Mouse (Mus musculus) liver, adult 2 months (tissue): ENCODE measurements at regions not wholly inside any gene's neighbourhood (a gene's known extent, or its start where the extent isn't known, plus 50 kb on each side); places are given as distances from the start of the nearest gene placed in this dataset.
A peak's percentile ranks its signal among the peaks of the same experiment; 100 is the strongest.

Source experiments
- DNase-seq: peaks from one replicate; pipeline ENCODE4 v3.0.0-alpha.2; 2011; ENCODE audit warnings: low read depth, low spot score; ENCODE audit errors: extremely low read depth
- H3K27ac ChIP-seq: fragments of 200-500 bp; replicated peaks from 2 replicates; pipeline ENCODE4 v1.5.1; 2012; ENCODE audit warnings: low read depth, mild to moderate bottlenecking, control low read depth, inconsistent platforms, low read length; ENCODE audit not compliant: insufficient read depth
- H3K27me3 ChIP-seq: fragments of 200-500 bp; 2 replicates; pipeline ENCODE4 v1.6.1; 2012; ENCODE audit warnings: mild to moderate bottlenecking, moderate library complexity, low read length, inconsistent platforms; ENCODE audit not compliant: control insufficient read depth, insufficient read depth
- H3K36me3 ChIP-seq: fragments of 200-500 bp; 2 replicates; pipeline ENCODE4 v1.6.1; 2012; ENCODE audit warnings: low read length, inconsistent platforms; ENCODE audit not compliant: control insufficient read depth, insufficient read depth
- H3K4me1 ChIP-seq: fragments of 200-500 bp; 2 replicates; pipeline ENCODE4 v1.6.1; 2011; ENCODE audit warnings: low read length; ENCODE audit not compliant: control insufficient read depth, insufficient read depth
- H3K4me3 ChIP-seq: fragments of 200-500 bp; 2 replicates; pipeline ENCODE4 v1.5.1; 2011; ENCODE audit warnings: low read depth, mild to moderate bottlenecking, control low read depth, low read length, moderate library complexity; ENCODE audit not compliant: insufficient read depth
- H3K79me2 ChIP-seq: fragments of 200-500 bp; 2 replicates; pipeline ENCODE4 v1.6.1; 2012; ENCODE audit warnings: inconsistent platforms, mild to moderate bottlenecking, low read length, moderate library complexity; ENCODE audit not compliant: control insufficient read depth, insufficient read depth
- H3K9ac ChIP-seq: fragments of 200-500 bp; 2 replicates; pipeline ENCODE4 v1.6.1; 2012; ENCODE audit warnings: low read depth, mild to moderate bottlenecking, control low read depth, inconsistent platforms, low read length
- CTCF ChIP-seq: fragments of 200-500 bp; IDR thresholded peaks from 2 replicates; pipeline ENCODE4 v1.5.1; 2011; ENCODE audit warnings: low read depth, low read length, control low read depth
- POLR2A ChIP-seq: fragments of 200-500 bp; IDR thresholded peaks from 2 replicates; pipeline ENCODE4 v1.6.1; 2011; ENCODE audit warnings: low read length, control low read depth; ENCODE audit not compliant: insufficient read depth; ENCODE audit errors: extremely low read depth
- WGBS: fragments of 180-500 bp; shearing (Covaris S2); methylation state at CpG from one replicate; pipeline ENCODE4 v1.1.7; 2018; 5-methylcytosine and 5-hydroxymethylcytosine counted together

- H3K4me1 ChIP-seq = no peaks in the 10 kb centered on the region
- TF ChIP-seq POLR2A = no peak
- WGBS = 88% methylated on average over 3 of the region's 3 CpGs
Observed at GRCm38 (mm10) chr12:46878164-46878563, 59.4 kb upstream of the Nova1 start.

GRCm38 (mm10) chr12:46870130-46870529, 51.4 kb upstream of the Nova1 start:
- WGBS = 47% methylated on average over 2 of the region's 2 CpGs
- Histone ChIP-seq H3K4me3 (no peak overlapping the region), H3K4me1 (no peaks in the 10 kb centered on the region), H3K27me3 (no peaks in the 10 kb centered on the region), H3K36me3 (no peaks in the 10 kb centered on the region), H3K9ac (no peak overlapping the region), H3K27ac (no peak overlapping the region), H3K79me2 (no peaks in the 10 kb centered on the region)
- peak; percentile 40 for DNase-seq
- TF ChIP-seq CTCF (no peak), POLR2A (no peak)

More at GRCm38 (mm10) chr12:46878164-46878563, 59.4 kb upstream of the Nova1 start:
- Histone ChIP-seq H3K9ac (no peak overlapping the region), H3K27ac (no peak overlapping the region), H3K36me3 (no peaks in the 10 kb centered on the region), H3K27me3 (no peaks in the 10 kb centered on the region), H3K4me3 (no peak overlapping the region), H3K79me2 (no peaks in the 10 kb centered on the region)
- DNase-seq = no peak
